ENCODE assay signal across 17 mouse cellular contexts in genomic region chr19:59423685-59424084, GRCm38 (mm10). TPM values are rescaled to one million over a fixed set of nuclear protein-coding genes. Genes with fewer than 3 reads are reported as not detected.
DNase-seq lines count a peak whose midpoint lies in the region; ATAC-seq lines count a peak whose summit lies in the region.
"Had no signal": no experiment of that assay in that cellular context is flagged by ENCODE, and none has a peak within 500 bp of the region (broad histone marks: within the 10 kb centered on the region; RNA-seq: fewer than 3 reads in every experiment).

No protein-coding gene starts in this region.

- DNase-seq in forebrain, embryonic 11.5 days (ENCODE audit: low spot score), result no peak
- DNase-seq in 3T3-L1 (ENCODE audit: low read depth, low spot score), result peak; percentile 44
- DNase-seq in embryonic facial prominence, embryonic 10.5 days (ENCODE audit: low spot score), result peak; percentile 65
- peak; percentile 85 for DNase-seq in hindlimb bud, embryonic 11.5 days (ENCODE audit: extremely low spot score, low read depth, low spot score)
- DNase-seq in thymus, adult 18-20 months, result no peak
- DNase-seq in urinary bladder, postnatal 14 days (ENCODE audit: low spot score), result no peak
- no peak for DNase-seq in yolk sac, embryonic 10.5 days (ENCODE audit: low spot score)
- DNase-seq: adrenal gland, postnatal 36 days; cerebellum, adult 18-20 months; gastrocnemius, postnatal 10 days; kidney, postnatal 14 days had no signal

- no peak overlapping the region for H3K4me2 ChIP-seq in forebrain, embryonic 11.5 days (ENCODE audit: low read depth, low read length, severe bottlenecking)
- no peak overlapping the region for H3K4me2 ChIP-seq in forebrain, embryonic 15.5 days (replicated peaks)
- H3K4me2 ChIP-seq: heart, embryonic 12.5 days; hindbrain, embryonic 15.5 days; limb, embryonic 15.5 days; lung, embryonic 15.5 days had no signal

- 49% methylated on average over 6 of the region's 6 CpGs for WGBS in forebrain, embryonic 11.5 days
- WGBS in forebrain, embryonic 15.5 days, result 38% methylated on average over 6 of the region's 6 CpGs
- 30% methylated on average over 6 of the region's 6 CpGs for WGBS in embryonic facial prominence, embryonic 10.5 days

- H3K9ac ChIP-seq in forebrain, embryonic 11.5 days (ENCODE audit: low read length), result no peak overlapping the region
- H3K9ac ChIP-seq in forebrain, embryonic 15.5 days (replicated peaks), result no peak overlapping the region
- H3K9ac ChIP-seq: heart, embryonic 12.5 days; hindbrain, embryonic 15.5 days; limb, embryonic 15.5 days; lung, embryonic 15.5 days had no signal

- H3K27ac ChIP-seq in forebrain, embryonic 11.5 days (ENCODE audit: low read depth, low read length), result 0 out of 2 replicates have a peak overlapping the region, but pooled peaks have one; percentile 6
- H3K27ac ChIP-seq in forebrain, embryonic 15.5 days (replicated peaks), result no peak overlapping the region
- peak overlapping the region; percentile 27; the same call in 1 of the 2 replicates for H3K27ac ChIP-seq in embryonic facial prominence, embryonic 10.5 days (replicated peaks)
- H3K27ac ChIP-seq: hindbrain, embryonic 15.5 days; lung, embryonic 15.5 days had no signal

- no peaks in the 10 kb centered on the region for H3K27me3 ChIP-seq in forebrain, embryonic 11.5 days (ENCODE audit: control insufficient read depth, insufficient read depth, low read length)
- no peaks in the 10 kb centered on the region for H3K27me3 ChIP-seq in forebrain, embryonic 15.5 days
- peaks cover 44% of the 10 kb centered on the region for H3K27me3 ChIP-seq in embryonic facial prominence, embryonic 10.5 days (replicated peaks; ENCODE audit: low read depth, poor library complexity, severe bottlenecking)

- H3K36me3 ChIP-seq in forebrain, embryonic 11.5 days (ENCODE audit: control insufficient read depth, insufficient read depth, low read length), result peaks cover 6% of the 10 kb centered on the region
- H3K36me3 ChIP-seq in forebrain, embryonic 15.5 days, result no peaks in the 10 kb centered on the region
- peaks cover 6% of the 10 kb centered on the region; the same call in 1 of the 2 replicates for H3K36me3 ChIP-seq in embryonic facial prominence, embryonic 10.5 days (replicated peaks)
- H3K36me3 ChIP-seq: heart, embryonic 12.5 days; hindbrain, embryonic 15.5 days; limb, embryonic 15.5 days; lung, embryonic 15.5 days had no signal

- no peak for ATAC-seq in forebrain, embryonic 11.5 days (replicated peaks; ENCODE audit: low FRiP score)
- no peak for ATAC-seq in forebrain, embryonic 15.5 days (replicated peaks)

- peaks cover 13% of the 10 kb centered on the region for H3K4me1 ChIP-seq in forebrain, embryonic 11.5 days (replicated peaks; ENCODE audit: control insufficient read depth, insufficient read depth, low read length)
- peaks cover 16% of the 10 kb centered on the region for H3K4me1 ChIP-seq in forebrain, embryonic 15.5 days
- H3K4me1 ChIP-seq in embryonic facial prominence, embryonic 10.5 days, result peaks cover 49% of the 10 kb centered on the region
- H3K4me1 ChIP-seq: heart, embryonic 12.5 days; lung, embryonic 15.5 days; megakaryocyte, embryonic 14.5 days had no signal

- no peak overlapping the region for H3K4me3 ChIP-seq in forebrain, embryonic 11.5 days (ENCODE audit: low read depth, low read length)
- H3K4me3 ChIP-seq in forebrain, embryonic 15.5 days, result no peak overlapping the region
- H3K4me3 ChIP-seq in embryonic facial prominence, embryonic 10.5 days, result no peak overlapping the region
- H3K4me3 ChIP-seq: heart, embryonic 12.5 days; hindbrain, embryonic 15.5 days; limb, embryonic 15.5 days; lung, embryonic 15.5 days; megakaryocyte, embryonic 14.5 days had no signal

- H3K9me3 ChIP-seq in forebrain, embryonic 11.5 days (ENCODE audit: control insufficient read depth, low read length), result peaks cover 5% of the 10 kb centered on the region; the same call in 1 of the 2 replicates
- no peaks in the 10 kb centered on the region for H3K9me3 ChIP-seq in forebrain, embryonic 15.5 days
- peaks cover 5% of the 10 kb centered on the region; the same call in 1 of the 2 replicates for H3K9me3 ChIP-seq in embryonic facial prominence, embryonic 10.5 days
- H3K9me3 ChIP-seq: hindbrain, embryonic 15.5 days; lung, embryonic 15.5 days had no signal

RNA-seq across cellular contexts. Expression of gene Emx2, which starts 34.5 kb away (rescaled TPM):
- 75.6 and 78.9 TPM in 2 replicates for polyA plus RNA-seq in forebrain, embryonic 11.5 days (2014; fragmentation: Nextera tagmentation; extraction: Ambion mirVana)
- 14.7 and 19.9 TPM in 2 replicates for polyA plus RNA-seq in forebrain, embryonic 15.5 days (2015; fragmentation: Nextera tagmentation; extraction: Ambion mirVana)
- 8.0 and 12.1 TPM in 2 replicates for polyA plus RNA-seq in embryonic facial prominence, embryonic 10.5 days (2016; fragmentation: Nextera tagmentation; extraction: Ambion mirVana)
- polyA plus RNA-seq: heart, embryonic 12.5 days had no signal

Comparison
In these comparisons a context has a peak if more than half of its experiments do, and no peak if none do; other contexts are left out.
1. DNase-seq: peak in 3T3-L1 (single experiment), embryonic facial prominence, embryonic 10.5 days (single experiment) and hindlimb bud, embryonic 11.5 days (single experiment); none in forebrain, embryonic 11.5 days (single experiment), thymus, adult 18-20 months (0 of 2), urinary bladder, postnatal 14 days (single experiment) and yolk sac, embryonic 10.5 days (single experiment).